Mouse (Mus musculus) liver, adult 2 months (tissue): ENCODE results near the gene Rnf216.

Experiments used
- CTCF ChIP-seq: fragments of 200-500 bp; IDR thresholded peaks from 2 replicates; pipeline ENCODE4 v1.5.1; 2011; ENCODE audit warnings: low read depth, low read length, control low read depth
- POLR2A ChIP-seq: fragments of 200-500 bp; IDR thresholded peaks from 2 replicates; pipeline ENCODE4 v1.6.1; 2011; ENCODE audit warnings: low read length, control low read depth; ENCODE audit not compliant: insufficient read depth; ENCODE audit errors: extremely low read depth

GRCm38 (mm10) chr5:143065230-143065629 lies 47.6 kb downstream of the Rnf216 start:
- TF ChIP-seq CTCF (no peak), POLR2A (no peak)
